Mouse (Mus musculus): Measurements from ENCODE around the gene Zfp383. TPM values are rescaled to one million over a fixed set of nuclear protein-coding genes. Genes with fewer than 3 reads are reported as not detected.

Gene Zfp383
- polyA plus RNA-seq (2014; fragmentation: Illumina TruSeq; extraction: RNeasy Lipid Tissue Mini Kit (QIAGEN cat#74804); ENCODE audit: low replicate concordance), result 3.3 TPM

GRCm38 (mm10) chr7:29908130-29908950 lies at the start of gene Zfp383:
Gene Zfp383, plus strand, starts transcription at chr7:29908223.

DNA sequence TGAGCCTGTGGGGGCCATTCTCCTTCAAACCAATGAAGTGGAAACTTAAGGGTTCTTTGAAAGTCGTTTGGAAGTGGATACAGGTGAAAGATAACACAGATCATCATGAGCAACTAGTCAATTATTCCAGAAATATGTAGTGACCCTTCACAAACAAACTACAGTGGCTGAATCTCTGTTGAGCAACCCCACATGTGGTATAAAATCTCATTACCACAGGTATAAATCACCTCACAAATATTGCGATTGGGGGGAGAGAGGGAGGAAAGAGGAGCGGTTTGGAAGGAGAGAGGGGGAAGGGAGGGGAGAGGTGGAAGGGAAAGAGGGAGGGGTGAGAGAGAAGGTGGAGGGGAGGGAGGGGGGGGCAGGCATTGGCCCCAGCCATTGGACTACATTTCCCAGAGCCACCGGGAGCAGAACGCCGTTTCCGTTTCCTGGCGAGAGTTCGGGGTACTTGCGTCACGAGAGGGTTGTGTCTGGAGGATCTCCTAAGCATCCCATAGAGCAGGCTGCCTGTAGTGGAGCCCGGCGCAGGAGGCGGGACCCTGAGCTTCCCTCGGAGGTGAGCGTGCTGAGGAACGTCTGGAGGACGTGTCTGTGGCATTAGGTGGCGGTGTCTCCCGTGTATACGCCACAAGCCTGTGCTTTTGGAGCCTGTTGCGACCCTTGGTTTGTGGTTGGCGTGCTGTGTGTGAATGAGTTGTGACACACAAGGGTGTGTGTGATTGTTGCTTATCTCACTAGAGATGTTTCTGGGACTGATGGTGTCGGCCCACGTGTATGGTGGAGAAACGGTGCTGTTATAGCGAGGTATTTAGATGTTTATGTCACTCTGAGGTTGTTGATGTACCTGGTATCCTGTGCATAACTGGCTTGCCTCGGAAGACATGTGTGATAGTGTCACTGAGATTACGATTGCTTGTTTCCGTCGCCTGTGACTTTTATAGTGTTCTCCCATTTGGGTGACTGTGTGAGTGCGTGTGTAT lies 48.2 kb upstream of the Zfp383 start, which contains the start of gene Zfp420:
Gene Zfp420, plus strand, starts transcription at position 448 of the 986 bp plus-strand sequence.

GRCm38 (mm10) chr7:29905966-29906681 lies 1.9 kb upstream of the Zfp383 start, which contains the start of gene Zfp27:
Gene Zfp27, minus strand, starts transcription at chr7:29906572.

DNA sequence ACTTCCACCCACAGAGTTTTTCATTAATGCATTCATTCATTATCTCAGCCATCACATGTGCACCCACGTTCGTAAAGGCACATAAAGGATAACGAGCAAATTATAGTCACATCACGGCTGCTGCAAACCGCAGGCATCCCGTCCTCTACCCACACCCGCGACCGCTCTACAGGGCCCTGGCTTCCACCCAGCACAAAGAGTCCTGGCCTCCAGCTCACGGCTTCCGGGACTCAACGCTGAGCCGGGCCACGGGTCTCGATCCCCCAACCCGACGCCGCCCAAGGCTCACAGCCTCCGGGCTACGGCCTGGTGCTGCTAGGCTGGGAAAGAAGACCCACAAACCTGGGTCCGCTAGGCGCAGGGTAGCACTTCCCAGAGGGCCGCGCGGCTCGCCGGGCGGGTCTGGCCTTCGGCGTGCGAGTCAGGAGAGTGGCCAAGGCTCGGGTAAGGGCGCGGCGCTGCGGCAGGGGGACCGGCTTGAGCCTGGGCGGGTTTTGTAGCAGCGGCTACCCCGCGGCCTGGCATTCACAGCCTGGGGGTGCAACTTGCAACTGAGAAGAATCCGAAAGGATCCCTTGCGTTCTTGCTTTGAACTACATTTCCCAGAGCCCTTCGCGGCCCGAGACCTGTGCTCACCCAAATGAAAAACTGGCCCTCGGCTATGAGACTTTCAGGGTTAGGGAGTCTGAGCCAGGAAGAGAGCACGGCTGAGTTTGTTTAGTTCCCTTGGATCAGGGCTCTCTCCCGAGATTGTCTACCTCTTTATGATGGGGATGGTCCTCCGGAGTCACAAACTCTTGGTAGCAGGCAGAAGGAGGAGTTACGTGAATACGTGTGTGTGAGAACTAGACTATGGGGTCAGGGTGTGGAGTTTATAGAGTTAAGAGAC lies 45.7 kb downstream of the Zfp383 start, which contains the start of gene Zfp74:
Gene Zfp74, minus strand, starts transcription at position 577 of the 889 bp plus-strand sequence.

Other genes with a start within 250 kb of the Zfp383 start
- not detected for gene Catsperg2, start 181.2 kb upstream of the Zfp383 start, polyA plus RNA-seq (2014; fragmentation: Illumina TruSeq; extraction: RNeasy Lipid Tissue Mini Kit (QIAGEN cat#74804); ENCODE audit: low replicate concordance)
- 8.7 TPM for gene Zfp84, start 139.7 kb upstream of the Zfp383 start, polyA plus RNA-seq (2014; fragmentation: Illumina TruSeq; extraction: RNeasy Lipid Tissue Mini Kit (QIAGEN cat#74804); ENCODE audit: low replicate concordance)
- 0.45 TPM for gene Zfp30, start 124.2 kb upstream of the Zfp383 start, polyA plus RNA-seq (2014; fragmentation: Illumina TruSeq; extraction: RNeasy Lipid Tissue Mini Kit (QIAGEN cat#74804); ENCODE audit: low replicate concordance)
- 7.2 TPM for gene Zfp790, start 92.1 kb upstream of the Zfp383 start, polyA plus RNA-seq (2014; fragmentation: Illumina TruSeq; extraction: RNeasy Lipid Tissue Mini Kit (QIAGEN cat#74804); ENCODE audit: low replicate concordance)
- 1.6 TPM for gene Zfp940, start 54.6 kb upstream of the Zfp383 start, polyA plus RNA-seq (2014; fragmentation: Illumina TruSeq; extraction: RNeasy Lipid Tissue Mini Kit (QIAGEN cat#74804); ENCODE audit: low replicate concordance)
- gene Zfp420, start 48.2 kb upstream of the Zfp383 start, polyA plus RNA-seq (2014; fragmentation: Illumina TruSeq; extraction: RNeasy Lipid Tissue Mini Kit (QIAGEN cat#74804); ENCODE audit: low replicate concordance), result 12.5 TPM
- gene Zfp27, start 1.7 kb upstream of the Zfp383 start, polyA plus RNA-seq (2014; fragmentation: Illumina TruSeq; extraction: RNeasy Lipid Tissue Mini Kit (QIAGEN cat#74804); ENCODE audit: low replicate concordance), result 4.0 TPM
- 2.9 TPM for gene Zfp74, start 45.9 kb downstream of the Zfp383 start, polyA plus RNA-seq (2014; fragmentation: Illumina TruSeq; extraction: RNeasy Lipid Tissue Mini Kit (QIAGEN cat#74804); ENCODE audit: low replicate concordance)
- 4.6 TPM for gene Zfp568, start 75.7 kb downstream of the Zfp383 start, polyA plus RNA-seq (2014; fragmentation: Illumina TruSeq; extraction: RNeasy Lipid Tissue Mini Kit (QIAGEN cat#74804); ENCODE audit: low replicate concordance)
- 2.1 TPM for gene Zfp14, start 143.2 kb downstream of the Zfp383 start, polyA plus RNA-seq (2014; fragmentation: Illumina TruSeq; extraction: RNeasy Lipid Tissue Mini Kit (QIAGEN cat#74804); ENCODE audit: low replicate concordance)
- 2.3 TPM for gene Zfp82, start 164.7 kb downstream of the Zfp383 start, polyA plus RNA-seq (2014; fragmentation: Illumina TruSeq; extraction: RNeasy Lipid Tissue Mini Kit (QIAGEN cat#74804); ENCODE audit: low replicate concordance)
- gene Gm26920, start 182.2 kb downstream of the Zfp383 start, polyA plus RNA-seq (2014; fragmentation: Illumina TruSeq; extraction: RNeasy Lipid Tissue Mini Kit (QIAGEN cat#74804); ENCODE audit: low replicate concordance), result not detected
- gene Zfp566, start 182.3 kb downstream of the Zfp383 start, polyA plus RNA-seq (2014; fragmentation: Illumina TruSeq; extraction: RNeasy Lipid Tissue Mini Kit (QIAGEN cat#74804); ENCODE audit: low replicate concordance), result 1.6 TPM
- gene Zfp260, start 186.6 kb downstream of the Zfp383 start, polyA plus RNA-seq (2014; fragmentation: Illumina TruSeq; extraction: RNeasy Lipid Tissue Mini Kit (QIAGEN cat#74804); ENCODE audit: low replicate concordance), result 98.7 TPM
- gene Zfp382, start 213.7 kb downstream of the Zfp383 start, polyA plus RNA-seq (2014; fragmentation: Illumina TruSeq; extraction: RNeasy Lipid Tissue Mini Kit (QIAGEN cat#74804); ENCODE audit: low replicate concordance), result 0.37 TPM